Mouse (Mus musculus): Measurements from ENCODE around the gene Nos3. TPM values are rescaled to one million over a fixed set of nuclear protein-coding genes. Genes with fewer than 3 reads are reported as not detected.

Nos3 gene
- polyA plus RNA-seq, 1 experiment from 2014 or later, result 21.5 TPM

DNA sequence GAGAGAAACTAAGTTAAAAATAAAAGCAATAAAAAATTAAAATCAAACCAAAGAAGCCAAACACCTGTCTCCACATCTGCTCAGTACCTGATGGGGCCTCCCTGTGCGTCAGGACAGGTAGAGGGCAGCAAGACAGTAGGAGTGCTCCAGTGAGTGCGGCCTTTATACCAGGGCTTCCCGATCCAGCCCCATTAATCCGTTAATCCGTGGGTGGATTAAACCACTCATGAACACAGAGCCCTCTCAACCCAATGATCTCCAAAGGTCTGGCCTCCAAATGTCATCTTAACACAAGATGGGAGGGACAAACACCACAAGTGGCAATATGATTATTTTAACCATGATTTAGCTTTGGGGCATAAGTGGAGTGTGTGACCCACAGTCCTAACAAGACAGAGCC lies 9.2 kb downstream of the Nos3 start:
- no peaks in the 10 kb centered on the region for H3K36me3 ChIP-seq (ENCODE audit: control insufficient read depth, insufficient read depth, low read length)
- H3K9ac ChIP-seq (ENCODE audit: low read depth, low read length), result no peak overlapping the region
- no peak for ATAC-seq (replicated peaks; ENCODE audit: insufficient number of reproducible peaks, low FRiP score, low TSS enrichment)
- no peaks in the 10 kb centered on the region for H3K27me3 ChIP-seq (ENCODE audit: control insufficient read depth, insufficient read depth, low read length)
- peaks cover 2% of the 10 kb centered on the region for H3K4me1 ChIP-seq (ENCODE audit: control insufficient read depth, insufficient read depth, low read length)
- no peak overlapping the region for H3K4me3 ChIP-seq (ENCODE audit: low read depth, low read length)
- no peaks in the 10 kb centered on the region for H3K9me3 ChIP-seq (replicated peaks; ENCODE audit: control insufficient read depth, low read length)
- H3K27ac ChIP-seq (ENCODE audit: low read depth, low read length), result no peak overlapping the region
- no peak overlapping the region for H3K4me2 ChIP-seq
- 72% methylated on average over 5 of the region's 5 CpGs for WGBS (ENCODE audit: insufficient replicate concordance)

- Histone ChIP-seq H3K27ac (ENCODE audit: low read depth, low read length) (no peak overlapping the region), H3K36me3 (ENCODE audit: control insufficient read depth, insufficient read depth, low read length) (no peaks in the 10 kb centered on the region), H3K4me2 (no peak overlapping the region), H3K4me1 (ENCODE audit: control insufficient read depth, insufficient read depth, low read length) (peaks cover 2% of the 10 kb centered on the region), H3K4me3 (ENCODE audit: low read depth, low read length) (no peak overlapping the region), H3K27me3 (ENCODE audit: control insufficient read depth, insufficient read depth, low read length) (no peaks in the 10 kb centered on the region), H3K9ac (ENCODE audit: low read depth, low read length) (no peak overlapping the region), H3K9me3 (replicated peaks; ENCODE audit: control insufficient read depth, low read length) (no peaks in the 10 kb centered on the region)
- WGBS (ENCODE audit: insufficient replicate concordance), result 39% methylated on average over 6 of the region's 6 CpGs
- ATAC-seq (replicated peaks; ENCODE audit: insufficient number of reproducible peaks, low FRiP score, low TSS enrichment), result no peak
Observed at GRCm38 (mm10) chr5:24374216-24374615, 9.6 kb downstream of the Nos3 start.

- H3K9me3 ChIP-seq (replicated peaks; ENCODE audit: control insufficient read depth, low read length), result no peaks in the 10 kb centered on the region
- H3K36me3 ChIP-seq (ENCODE audit: control insufficient read depth, insufficient read depth, low read length), result no peaks in the 10 kb centered on the region
- H3K27me3 ChIP-seq (ENCODE audit: control insufficient read depth, insufficient read depth, low read length), result no peaks in the 10 kb centered on the region
- 68% methylated on average over 7 of the region's 7 CpGs for WGBS (ENCODE audit: insufficient replicate concordance)
- H3K4me3 ChIP-seq (ENCODE audit: low read depth, low read length), result no peak overlapping the region
- ATAC-seq (replicated peaks; ENCODE audit: insufficient number of reproducible peaks, low FRiP score, low TSS enrichment), result no peak
- no peak overlapping the region for H3K4me2 ChIP-seq
- H3K9ac ChIP-seq (ENCODE audit: low read depth, low read length), result no peak overlapping the region
- peaks cover 7% of the 10 kb centered on the region for H3K4me1 ChIP-seq (ENCODE audit: control insufficient read depth, insufficient read depth, low read length)
- H3K27ac ChIP-seq (ENCODE audit: low read depth, low read length), result no peak overlapping the region
Observed at GRCm38 (mm10) chr5:24374666-24375328, 10.2 kb downstream of the Nos3 start.

GRCm38 (mm10) chr5:24378700-24379099 lies 14.1 kb downstream of the Nos3 start:
- H3K4me1 ChIP-seq (ENCODE audit: control insufficient read depth, insufficient read depth, low read length), result peaks cover 17% of the 10 kb centered on the region
- H3K27me3 ChIP-seq (ENCODE audit: control insufficient read depth, insufficient read depth, low read length), result no peaks in the 10 kb centered on the region
- 63% methylated on average over 2 of the region's 2 CpGs for WGBS (ENCODE audit: insufficient replicate concordance)
- no peak overlapping the region for H3K4me3 ChIP-seq (ENCODE audit: low read depth, low read length)
- no peak overlapping the region for H3K27ac ChIP-seq (ENCODE audit: low read depth, low read length)
- no peak overlapping the region for H3K9ac ChIP-seq (ENCODE audit: low read depth, low read length)
- H3K9me3 ChIP-seq (replicated peaks; ENCODE audit: control insufficient read depth, low read length), result no peaks in the 10 kb centered on the region
- H3K4me2 ChIP-seq, result no peak overlapping the region
- no peak for ATAC-seq (replicated peaks; ENCODE audit: insufficient number of reproducible peaks, low FRiP score, low TSS enrichment)
- no peaks in the 10 kb centered on the region for H3K36me3 ChIP-seq (ENCODE audit: control insufficient read depth, insufficient read depth, low read length)

DNA sequence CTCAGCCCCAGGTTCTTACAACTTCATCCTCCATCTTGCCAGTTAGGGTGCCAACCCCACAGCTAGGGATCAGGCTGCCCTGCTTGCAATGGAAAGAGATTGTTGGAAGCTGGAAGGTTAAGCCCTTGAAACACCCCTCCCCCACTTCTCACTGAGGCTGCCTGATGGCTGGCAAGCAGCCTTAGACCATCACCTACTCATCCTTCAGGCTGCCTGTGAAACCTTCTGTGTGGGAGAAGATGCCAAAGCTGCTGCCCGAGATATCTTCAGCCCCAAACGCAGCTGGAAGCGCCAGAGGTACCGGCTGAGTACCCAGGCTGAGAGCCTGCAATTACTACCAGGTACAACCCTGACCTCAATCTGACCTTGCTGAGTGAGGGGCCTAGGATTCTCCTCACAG lies 14.9 kb downstream of the Nos3 start:
- no peaks in the 10 kb centered on the region for H3K27me3 ChIP-seq (ENCODE audit: control insufficient read depth, insufficient read depth, low read length)
- H3K4me1 ChIP-seq (ENCODE audit: control insufficient read depth, insufficient read depth, low read length), result peaks cover 16% of the 10 kb centered on the region
- no peak overlapping the region for H3K4me3 ChIP-seq (ENCODE audit: low read depth, low read length)
- H3K4me2 ChIP-seq, result no peak overlapping the region
- ATAC-seq (replicated peaks; ENCODE audit: insufficient number of reproducible peaks, low FRiP score, low TSS enrichment), result no peak
- no peaks in the 10 kb centered on the region for H3K9me3 ChIP-seq (replicated peaks; ENCODE audit: control insufficient read depth, low read length)
- H3K9ac ChIP-seq (ENCODE audit: low read depth, low read length), result no peak overlapping the region
- no peaks in the 10 kb centered on the region for H3K36me3 ChIP-seq (ENCODE audit: control insufficient read depth, insufficient read depth, low read length)
- H3K27ac ChIP-seq (ENCODE audit: low read depth, low read length), result no peak overlapping the region; the same call in 1 of the 2 replicates
- 47% methylated on average over 4 of the region's 4 CpGs for WGBS (ENCODE audit: insufficient replicate concordance)

DNA sequence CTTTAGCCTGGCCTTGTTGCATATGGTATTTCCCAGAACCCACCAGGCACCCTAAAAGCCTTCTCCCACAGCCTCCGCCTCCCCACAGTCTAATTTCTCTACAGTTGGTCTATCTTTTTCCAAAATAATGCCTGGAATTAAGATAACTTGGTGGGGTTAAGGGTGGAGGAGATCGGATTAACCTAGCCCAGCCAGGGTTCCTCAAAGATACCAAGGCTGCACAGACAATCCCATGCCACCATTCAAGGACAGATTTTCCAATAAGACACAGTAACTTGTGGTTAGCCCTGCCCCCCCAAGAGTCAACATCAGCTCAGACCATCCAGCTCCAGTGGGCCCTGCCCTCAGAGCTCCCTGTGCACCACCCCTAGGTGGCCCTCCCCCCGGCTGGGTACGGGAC lies 15.9 kb downstream of the Nos3 start:
- no peak overlapping the region for H3K9ac ChIP-seq (ENCODE audit: low read depth, low read length)
- no peaks in the 10 kb centered on the region for H3K27me3 ChIP-seq (ENCODE audit: control insufficient read depth, insufficient read depth, low read length)
- H3K27ac ChIP-seq (ENCODE audit: low read depth, low read length), result no peak overlapping the region
- no peaks in the 10 kb centered on the region for H3K36me3 ChIP-seq (ENCODE audit: control insufficient read depth, insufficient read depth, low read length)
- WGBS (ENCODE audit: insufficient replicate concordance), result 76% methylated on average over 4 of the region's 4 CpGs
- H3K9me3 ChIP-seq (replicated peaks; ENCODE audit: control insufficient read depth, low read length), result no peaks in the 10 kb centered on the region
- H3K4me2 ChIP-seq, result no peak overlapping the region
- H3K4me1 ChIP-seq (ENCODE audit: control insufficient read depth, insufficient read depth, low read length), result peaks cover 24% of the 10 kb centered on the region
- ATAC-seq (replicated peaks; ENCODE audit: insufficient number of reproducible peaks, low FRiP score, low TSS enrichment), result no peak
- no peak overlapping the region for H3K4me3 ChIP-seq (ENCODE audit: low read depth, low read length)

GRCm38 (mm10) chr5:24381486-24381885 lies 16.9 kb downstream of the Nos3 start:
- no peak for ATAC-seq (replicated peaks; ENCODE audit: insufficient number of reproducible peaks, low FRiP score, low TSS enrichment)

GRCm38 (mm10) chr5:24381988-24382387 lies 17.4 kb downstream of the Nos3 start:
- WGBS (ENCODE audit: insufficient replicate concordance), result 67% methylated on average over 2 of the region's 2 CpGs
- Histone ChIP-seq H3K9ac (ENCODE audit: low read depth, low read length) (no peak overlapping the region), H3K27me3 (ENCODE audit: control insufficient read depth, insufficient read depth, low read length) (peaks cover 2% of the 10 kb centered on the region; the same call in 1 of the 2 replicates), H3K36me3 (ENCODE audit: control insufficient read depth, insufficient read depth, low read length) (no peaks in the 10 kb centered on the region), H3K4me2 (no peak overlapping the region), H3K4me3 (ENCODE audit: low read depth, low read length) (no peak overlapping the region), H3K4me1 (ENCODE audit: control insufficient read depth, insufficient read depth, low read length) (peaks cover 24% of the 10 kb centered on the region), H3K27ac (ENCODE audit: low read depth, low read length) (no peak overlapping the region), H3K9me3 (replicated peaks; ENCODE audit: control insufficient read depth, low read length) (no peaks in the 10 kb centered on the region)
- no peak for ATAC-seq (replicated peaks; ENCODE audit: insufficient number of reproducible peaks, low FRiP score, low TSS enrichment)

More at GRCm38 (mm10) chr5:24381486-24381885, 16.9 kb downstream of the Nos3 start:
- 71% methylated on average over 6 of the region's 6 CpGs for WGBS (ENCODE audit: insufficient replicate concordance)
- H3K27me3 ChIP-seq (ENCODE audit: control insufficient read depth, insufficient read depth, low read length), result peaks cover 2% of the 10 kb centered on the region; the same call in 1 of the 2 replicates
- H3K4me2 ChIP-seq, result no peak overlapping the region
- peaks cover 24% of the 10 kb centered on the region for H3K4me1 ChIP-seq (ENCODE audit: control insufficient read depth, insufficient read depth, low read length)
- H3K36me3 ChIP-seq (ENCODE audit: control insufficient read depth, insufficient read depth, low read length), result no peaks in the 10 kb centered on the region
- no peak overlapping the region for H3K4me3 ChIP-seq (ENCODE audit: low read depth, low read length)
- no peak overlapping the region for H3K27ac ChIP-seq (ENCODE audit: low read depth, low read length)
- H3K9ac ChIP-seq (ENCODE audit: low read depth, low read length), result no peak overlapping the region
- H3K9me3 ChIP-seq (replicated peaks; ENCODE audit: control insufficient read depth, low read length), result no peaks in the 10 kb centered on the region

Data from heart, embryonic 11.5 days (tissue).